Mouse (Mus musculus) midbrain, postnatal 0 days (tissue): ENCODE results near the gene Ly6g6e. TPM values are rescaled to one million over a fixed set of nuclear protein-coding genes. Genes with fewer than 3 reads are reported as not detected.
"Not testable (repeated sequence)": the region's sequence is repeated elsewhere in the genome, so short reads cannot be mapped to it uniquely, and the experiment has no call there.

ENCODE experiments used
- ATAC-seq: fragments of 200-750 bp; cut with Nextera tagmentation; 2 replicates; pipeline ENCODE4 v1.8.0; 2017; ENCODE audit warnings: moderate number of reproducible peaks, mild to moderate bottlenecking, moderate TSS enrichment, moderate library complexity; ENCODE audit not compliant: low FRiP score
- DNase-seq: peaks from one replicate; pipeline ENCODE4 v3.0.0-alpha.2; 2015; ENCODE audit warnings: low spot score
- H3K27ac ChIP-seq: fragments of 300-500 bp; sonication (generic); 2 replicates; pipeline ENCODE4 v1.5.1; 2014; ENCODE audit warnings: low read depth, mild to moderate bottlenecking, low read length, mixed read lengths
- H3K27me3 ChIP-seq: fragments of 300-500 bp; sonication (generic); 2 replicates; pipeline ENCODE4 v1.6.1; 2014; ENCODE audit warnings: low read length, control low read depth, mixed read lengths; ENCODE audit not compliant: insufficient read depth
- H3K36me3 ChIP-seq: fragments of 300-500 bp; sonication (generic); 2 replicates; pipeline ENCODE4 v1.6.1; 2014; ENCODE audit warnings: low read length, control low read depth, mixed read lengths; ENCODE audit not compliant: insufficient read depth
- H3K4me1 ChIP-seq: fragments of 300-500 bp; sonication (generic); 2 replicates; pipeline ENCODE4 v1.6.1; 2014; ENCODE audit warnings: mild to moderate bottlenecking, control low read depth, antibody characterized with exemption, low read length, mixed read lengths; ENCODE audit not compliant: insufficient read depth
- H3K4me2 ChIP-seq: fragments of 300-500 bp; sonication (generic); 2 replicates; pipeline ENCODE4 v1.6.1; 2014; ENCODE audit warnings: low read depth, mild to moderate bottlenecking, low read length, mixed read lengths; ENCODE audit not compliant: poor library complexity, severe bottlenecking
- H3K4me3 ChIP-seq: fragments of 300-500 bp; sonication (generic); 2 replicates; pipeline ENCODE4 v1.5.1; 2014; ENCODE audit warnings: low read depth, mild to moderate bottlenecking, low read length, moderate library complexity
- H3K9ac ChIP-seq: fragments of 300-500 bp; sonication (generic); replicated peaks from 2 replicates; pipeline ENCODE4 v1.6.1; 2014; ENCODE audit warnings: mild to moderate bottlenecking, low read length, moderate library complexity, mixed read lengths; ENCODE audit not compliant: poor library complexity, severe bottlenecking
- H3K9me3 ChIP-seq: fragments of 300-500 bp; sonication (generic); 2 replicates; pipeline ENCODE4 v1.6.1; 2016; ENCODE audit warnings: low read length, control low read depth
- CTCF ChIP-seq: IDR thresholded peaks from 2 replicates; pipeline ENCODE4 v1.5.1; 2016; ENCODE audit warnings: antibody characterized with exemption, mild to moderate bottlenecking
- WGBS: fragments of 180-500 bp; shearing (Covaris S2); extraction: QIAGEN DNeasy Blood & Tissue Kit; methylation state at CpG from one replicate; pipeline ENCODE4 v1.1.7; 2014; 5-methylcytosine and 5-hydroxymethylcytosine counted together
- polyA plus RNA-seq: library from polyadenylated mRNA; unstranded; fragments of >200 nt; fragmentation: Nextera tagmentation; extraction: Ambion mirVana; gene quantifications from 2 replicates; pipeline ENCODE4 v1.2.1, GENCODE M21; 2015
- total RNA-seq: library from RNA; depleted of rRNA; stranded (reverse); fragments of >200 nt; gene quantifications from 2 replicates; pipeline ENCODE4 v1.2.3, GENCODE M21; 2014

Ly6g6e gene
- total and polyA plus RNA-seq, 2 experiments from 2014 or later = not detected

DNA sequence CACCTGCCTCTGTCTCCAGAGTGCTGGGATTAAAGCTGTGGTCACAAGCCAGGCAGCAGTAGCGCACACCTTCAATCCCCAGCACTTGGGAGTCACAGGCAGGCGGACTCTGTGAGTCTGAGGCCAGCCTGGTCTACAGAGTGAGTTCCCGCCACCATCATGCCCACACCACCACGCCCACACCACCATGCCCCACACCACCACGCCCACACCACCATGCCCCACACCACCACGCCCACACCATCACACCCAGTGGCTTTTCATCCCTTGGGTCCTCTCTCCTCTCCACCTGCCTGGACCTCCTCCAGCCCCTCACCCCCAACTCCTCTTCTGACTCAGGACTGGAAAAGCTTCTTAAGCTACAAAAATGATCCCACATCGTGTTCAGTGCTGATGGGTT is 44.8 kb upstream of the Ly6g6e start:
- DNase-seq (no peak), ATAC-seq (no peak)
- H3K27ac ChIP-seq = no peak overlapping the region
- H3K9me3 ChIP-seq = no peaks in the 10 kb centered on the region
- no peaks in the 10 kb centered on the region for H3K4me1 ChIP-seq
- no peak overlapping the region for H3K4me2 ChIP-seq
- no peak overlapping the region for H3K4me3 ChIP-seq
- 91% methylated on average over 7 of the region's 7 CpGs for WGBS
- H3K27me3 ChIP-seq = no peaks in the 10 kb centered on the region
- no peaks in the 10 kb centered on the region for H3K36me3 ChIP-seq
- H3K9ac ChIP-seq = no peak overlapping the region
- no peak for TF ChIP-seq CTCF

DNA sequence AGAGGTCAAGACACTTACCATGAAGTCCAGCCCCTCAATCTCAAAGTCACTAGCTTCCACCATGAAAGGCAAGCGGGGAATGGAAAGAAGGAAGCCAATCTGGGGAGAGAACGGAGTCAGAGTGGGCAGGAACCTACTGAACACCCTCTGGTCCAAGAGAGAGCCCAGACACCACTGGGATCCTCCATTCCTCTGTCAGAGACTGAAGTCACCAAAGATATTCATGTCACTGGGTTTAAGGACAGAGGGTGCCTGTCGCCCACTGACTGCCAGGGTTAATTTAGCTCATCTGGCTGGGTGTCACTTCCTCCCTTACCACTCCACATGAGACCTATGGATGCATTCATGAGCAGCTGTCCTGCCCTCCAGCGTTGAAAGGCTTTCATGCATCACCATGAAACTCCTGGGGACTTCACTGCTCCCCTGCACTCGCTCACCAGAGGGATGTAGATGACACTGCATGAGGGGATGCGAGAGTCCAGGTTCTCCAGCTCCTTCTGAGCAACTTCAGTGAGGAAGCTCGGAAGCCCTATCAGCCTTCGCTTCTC is 44.3 kb upstream of the Ly6g6e start:
- no peaks in the 10 kb centered on the region for H3K4me1 ChIP-seq
- no peak for DNase-seq
- H3K4me2 ChIP-seq = no peak overlapping the region
- H3K4me3 ChIP-seq = no peak overlapping the region
- no peak overlapping the region for H3K27ac ChIP-seq
- H3K27me3 ChIP-seq = no peaks in the 10 kb centered on the region
- no peak for ATAC-seq
- H3K36me3 ChIP-seq = no peaks in the 10 kb centered on the region
- H3K9ac ChIP-seq = no peak overlapping the region
- TF ChIP-seq CTCF = no peak
- WGBS = 75% methylated on average over 8 of the region's 8 CpGs
- no peaks in the 10 kb centered on the region for H3K9me3 ChIP-seq

DNA sequence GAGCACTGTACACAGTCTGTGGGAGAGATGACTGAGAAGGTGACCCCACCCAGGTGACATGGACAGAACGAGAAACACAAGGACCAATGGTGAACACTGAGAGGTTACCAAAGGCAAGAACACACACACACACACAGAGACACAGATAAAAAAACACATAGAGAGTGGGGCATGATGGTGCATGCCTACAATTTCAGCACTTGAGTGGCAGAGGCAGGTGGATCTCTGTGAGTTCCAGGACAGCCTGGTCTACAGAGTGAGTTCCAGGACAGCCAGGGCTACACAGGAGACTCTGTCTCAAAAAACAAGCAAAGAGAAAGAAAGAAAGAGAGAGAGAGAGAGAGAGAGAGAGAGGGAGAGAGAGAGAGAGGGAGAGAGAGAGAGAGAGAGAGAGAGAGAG is 43.0 kb upstream of the Ly6g6e start:
- not testable (repeated sequence) for H3K4me1 ChIP-seq, H3K9ac ChIP-seq, H3K4me3 ChIP-seq, DNase-seq, H3K36me3 ChIP-seq, H3K4me2 ChIP-seq, ATAC-seq, H3K9me3 ChIP-seq, H3K27me3 ChIP-seq, H3K27ac ChIP-seq
- 77% methylated on average over 1 of the region's 1 CpGs for WGBS

DNA sequence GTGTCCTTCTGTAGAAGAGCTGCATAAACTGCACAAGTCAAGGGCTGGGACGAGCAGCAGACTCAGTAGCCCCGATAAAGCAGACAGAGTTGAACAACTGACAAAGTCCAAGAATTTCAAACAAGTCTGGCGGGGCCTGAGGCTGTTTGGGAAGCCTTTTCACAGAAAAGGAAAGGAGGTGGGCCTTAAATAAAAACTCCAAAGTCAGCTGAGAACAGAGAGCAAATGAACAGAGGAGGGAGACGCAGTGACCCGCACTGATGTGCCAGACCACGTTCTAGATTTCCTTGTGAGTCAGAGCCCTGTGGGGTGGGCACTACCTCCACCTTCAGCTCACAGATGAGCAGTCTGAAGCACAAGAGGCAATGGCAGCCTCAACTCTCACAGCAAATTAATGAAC is 41.8 kb upstream of the Ly6g6e start:
- ATAC-seq (no peak), DNase-seq (no peak)
- Histone ChIP-seq H3K27ac (no peak overlapping the region), H3K27me3 (no peaks in the 10 kb centered on the region), H3K36me3 (no peaks in the 10 kb centered on the region), H3K9me3 (no peaks in the 10 kb centered on the region), H3K4me1 (no peaks in the 10 kb centered on the region), H3K4me3 (no peak overlapping the region), H3K9ac (no peak overlapping the region), H3K4me2 (no peak overlapping the region)
- no peak for TF ChIP-seq CTCF
- WGBS = 81% methylated on average over 6 of the region's 6 CpGs

DNA sequence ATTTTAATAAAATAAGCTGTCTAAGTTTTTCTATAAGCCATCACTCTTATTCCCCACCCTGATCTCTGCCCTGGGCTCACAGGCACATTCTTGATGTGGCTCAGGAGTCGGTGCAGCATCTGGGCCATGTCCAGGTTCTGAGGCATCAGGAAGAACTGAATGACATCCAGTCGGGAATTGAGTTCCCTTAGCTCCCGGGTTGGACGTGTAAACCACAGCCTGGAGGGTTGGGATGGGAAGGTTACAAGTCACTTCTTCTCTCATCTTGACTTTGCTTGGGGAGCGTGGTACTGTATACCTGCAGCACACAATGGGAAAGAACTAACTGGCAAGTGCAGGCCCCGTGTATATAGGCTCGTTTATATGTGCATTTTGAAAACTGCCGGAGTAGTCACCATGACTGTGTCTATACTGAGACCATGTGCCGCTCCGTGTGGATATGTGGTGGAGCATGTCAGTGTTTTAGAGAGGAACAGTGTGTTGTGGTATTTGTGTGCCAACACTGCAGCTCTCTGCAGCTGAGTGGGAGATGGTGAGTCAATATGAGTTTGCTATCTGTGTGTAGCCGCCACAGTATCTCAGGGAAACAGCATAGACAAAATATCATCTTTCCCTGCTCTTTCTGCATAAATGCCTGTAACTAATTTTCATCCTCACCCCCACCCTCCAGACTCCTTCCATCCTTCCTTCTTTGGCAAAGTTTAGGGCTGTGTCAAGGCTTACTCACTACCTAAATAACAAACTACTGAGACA is 37.4 kb upstream of the Ly6g6e start:
- no peaks in the 10 kb centered on the region for H3K36me3 ChIP-seq
- no peak overlapping the region for H3K9ac ChIP-seq
- H3K9me3 ChIP-seq = no peaks in the 10 kb centered on the region
- DNase-seq = no peak
- H3K27ac ChIP-seq = no peak overlapping the region
- H3K4me3 ChIP-seq = no peak overlapping the region
- H3K27me3 ChIP-seq = no peaks in the 10 kb centered on the region
- ATAC-seq = no peak
- no peak overlapping the region for H3K4me2 ChIP-seq
- no peaks in the 10 kb centered on the region for H3K4me1 ChIP-seq
- TF ChIP-seq CTCF = no peak
- 90% methylated on average over 11 of the region's 11 CpGs for WGBS

DNA sequence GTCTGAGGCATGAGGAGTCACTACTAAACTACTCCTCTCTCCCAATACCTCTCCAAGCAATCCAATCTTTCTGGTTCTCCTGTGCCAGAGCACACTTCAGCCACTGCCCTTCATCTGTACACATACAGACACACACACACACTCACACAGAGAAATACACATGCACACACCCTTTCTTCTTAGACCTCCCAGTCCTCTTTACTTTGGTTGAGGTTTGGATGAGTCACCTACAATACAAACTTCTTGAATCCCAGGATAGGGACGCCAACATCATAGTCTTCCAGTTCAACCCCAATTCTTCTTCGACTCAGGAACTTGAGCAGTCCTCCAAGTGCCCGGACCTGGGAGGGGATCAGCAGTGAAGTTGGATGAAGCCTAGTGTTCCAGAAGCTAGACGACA is 32.9 kb upstream of the Ly6g6e start:
- H3K4me3 ChIP-seq = no peak overlapping the region
- no peak overlapping the region for H3K4me2 ChIP-seq
- no peaks in the 10 kb centered on the region; the same call in 1 of the 2 replicates for H3K4me1 ChIP-seq
- no peak overlapping the region for H3K27ac ChIP-seq
- H3K27me3 ChIP-seq = no peaks in the 10 kb centered on the region
- 94% methylated on average over 4 of the region's 4 CpGs for WGBS
- TF ChIP-seq CTCF = no peak
- H3K36me3 ChIP-seq = no peaks in the 10 kb centered on the region
- no peak for ATAC-seq
- no peaks in the 10 kb centered on the region for H3K9me3 ChIP-seq
- no peak for DNase-seq
- no peak overlapping the region for H3K9ac ChIP-seq
